Mouse (Mus musculus) CD8-positive naive resting alpha-beta T cell, adult 2 months (primary cell): Measurements from ENCODE around the gene Nsun7.

Experiments used
- DNase-seq, 2 experiments: peaks; one replicate each; pipeline ENCODE4 v3.0.0; 2022; ENCODE audit warnings: low read depth in 2 of 2, low spot score in 2 of 2

The Nsun7 gene

GRCm38 (mm10) chr5:66330806-66331205, 71.1 kb downstream of the Nsun7 start:
- no peak for DNase-seq

GRCm38 (mm10) chr5:66337025-66337968, 77.6 kb downstream of the Nsun7 start:
- peak in 1 of 2 experiments; percentile 25 for DNase-seq

- no peak for DNase-seq
Measured at GRCm38 (mm10) chr5:66337969-66338345, 78.3 kb downstream of the Nsun7 start.

- DNase-seq = peak; percentile 7 to 24
Measured at GRCm38 (mm10) chr5:66338583-66338982, 78.9 kb downstream of the Nsun7 start.

- no peak for DNase-seq
Measured at GRCm38 (mm10) chr5:66340356-66341102, 80.8 kb downstream of the Nsun7 start.

GRCm38 (mm10) chr5:66341848-66342247, 82.2 kb downstream of the Nsun7 start:
- DNase-seq = no peak

- DNase-seq = no peak
Measured at GRCm38 (mm10) chr5:66342285-66342684, 82.6 kb downstream of the Nsun7 start.

GRCm38 (mm10) chr5:66344182-66344581, 84.5 kb downstream of the Nsun7 start:
- DNase-seq = no peak

GRCm38 (mm10) chr5:66345140-66345539, 85.4 kb downstream of the Nsun7 start:
- DNase-seq = no peak

- no peak for DNase-seq
Measured at GRCm38 (mm10) chr5:66346756-66347155, 87.1 kb downstream of the Nsun7 start.
